Mouse (Mus musculus) monocyte, adult 2 months (primary cell): ENCODE measurements around the gene Dtnb.
A peak's percentile ranks its signal among the peaks of the same experiment; 100 is the strongest.

Experiments used
- DNase-seq, 2 experiments: peaks; one replicate each; pipeline ENCODE4 v3.0.0; 2022; ENCODE audit warnings: low spot score in 2 of 2, low read depth in 1 of 2

Dtnb gene

GRCm38 (mm10) chr12:3806271-3806684, 234.1 kb downstream of the Dtnb start:
- peak in 1 of 2 experiments; percentile 51 for DNase-seq

GRCm38 (mm10) chr12:3806703-3807547, 234.7 kb downstream of the Dtnb start:
- DNase-seq: no peak

GRCm38 (mm10) chr12:3807548-3808395, 235.6 kb downstream of the Dtnb start:
- DNase-seq: no peak

GRCm38 (mm10) chr12:3808396-3808981, 236.3 kb downstream of the Dtnb start:
- no peak for DNase-seq

GRCm38 (mm10) chr12:3809520-3810180, 237.5 kb downstream of the Dtnb start:
- DNase-seq: no peak

GRCm38 (mm10) chr12:3810455-3810854, 238.3 kb downstream of the Dtnb start:
- DNase-seq: no peak

GRCm38 (mm10) chr12:3811596-3811995, 239.4 kb downstream of the Dtnb start:
- no peak for DNase-seq

GRCm38 (mm10) chr12:3812251-3812650, 240.1 kb downstream of the Dtnb start:
- no peak for DNase-seq

- DNase-seq: no peak
Measured at GRCm38 (mm10) chr12:3813138-3813537, 241.0 kb downstream of the Dtnb start.

GRCm38 (mm10) chr12:3815386-3815785, 243.2 kb downstream of the Dtnb start:
- no peak for DNase-seq

GRCm38 (mm10) chr12:3817033-3817432, 244.9 kb downstream of the Dtnb start:
- no peak for DNase-seq

- DNase-seq: no peak
Measured at GRCm38 (mm10) chr12:3817566-3817965, 245.4 kb downstream of the Dtnb start.

GRCm38 (mm10) chr12:3819899-3820298, 247.7 kb downstream of the Dtnb start:
- no peak for DNase-seq

GRCm38 (mm10) chr12:3823408-3823807, 251.2 kb downstream of the Dtnb start:
- no peak for DNase-seq

- DNase-seq: no peak
Measured at GRCm38 (mm10) chr12:3824906-3825713, 252.9 kb downstream of the Dtnb start.

- no peak for DNase-seq
Measured at GRCm38 (mm10) chr12:3825714-3826080, 253.5 kb downstream of the Dtnb start.

GRCm38 (mm10) chr12:3827771-3828170, 255.6 kb downstream of the Dtnb start:
- DNase-seq: no peak
